Mouse (Mus musculus) thymus, adult 2 months (tissue): ENCODE results near the gene Tpk1. TPM values are rescaled to one million over a fixed set of nuclear protein-coding genes. Genes with fewer than 3 reads are reported as not detected.

Source experiments
- DNase-seq: peaks from one replicate; pipeline ENCODE4 v3.0.0; 2021
- H3K27ac ChIP-seq: fragments of 200-500 bp; 2 replicates; pipeline ENCODE4 v1.5.1; 2012; ENCODE audit warnings: low read length, control low read depth; ENCODE audit not compliant: control insufficient read depth, insufficient read depth
- H3K27me3 ChIP-seq: fragments of 200-500 bp; 2 replicates; pipeline ENCODE4 v1.6.1; 2012; ENCODE audit warnings: mild to moderate bottlenecking, low read length, moderate library complexity, mixed read lengths; ENCODE audit not compliant: control insufficient read depth, insufficient read depth
- H3K36me3 ChIP-seq: fragments of 200-500 bp; 2 replicates; pipeline ENCODE4 v1.6.1; 2012; ENCODE audit warnings: mild to moderate bottlenecking, low read length, moderate library complexity; ENCODE audit not compliant: control insufficient read depth, insufficient read depth
- H3K4me1 ChIP-seq: fragments of 200-500 bp; replicated peaks from 2 replicates; pipeline ENCODE4 v1.6.1; 2012; ENCODE audit warnings: low read length; ENCODE audit not compliant: control insufficient read depth, insufficient read depth
- H3K4me3 ChIP-seq: fragments of 200-500 bp; 2 replicates; pipeline ENCODE4 v1.5.1; 2012; ENCODE audit warnings: mild to moderate bottlenecking, low read length, control low read depth, moderate library complexity; ENCODE audit not compliant: control insufficient read depth, insufficient read depth
- CTCF ChIP-seq: fragments of 200-500 bp; IDR thresholded peaks from 2 replicates; pipeline ENCODE4 v1.5.1; 2012; ENCODE audit warnings: mild to moderate bottlenecking, control low read depth, low read length, moderate library complexity, borderline replicate concordance; ENCODE audit not compliant: control insufficient read depth, poor library complexity, insufficient read depth; ENCODE audit errors: extremely low read depth
- POLR2A ChIP-seq: fragments of 200-500 bp; IDR thresholded peaks from 2 replicates; pipeline ENCODE4 v1.6.1; 2012; ENCODE audit warnings: mild to moderate bottlenecking, low read length, control low read depth, moderate library complexity; ENCODE audit not compliant: control insufficient read depth, poor library complexity, insufficient read depth; ENCODE audit errors: extremely low read depth
- WGBS: fragments of 180-500 bp; shearing (Covaris S2); methylation state at CpG from one replicate; pipeline ENCODE4 v1.1.7; 2018; 5-methylcytosine and 5-hydroxymethylcytosine counted together
- polyA plus RNA-seq: library from polyadenylated mRNA; depleted of rRNA; stranded (reverse); fragments of >200 nt; gene quantifications from 2 replicates; pipeline ENCODE4 v1.2.3, GENCODE M21; 2012

The Tpk1 gene
- polyA plus RNA-seq, 1 experiment = 3.2 TPM

DNA sequence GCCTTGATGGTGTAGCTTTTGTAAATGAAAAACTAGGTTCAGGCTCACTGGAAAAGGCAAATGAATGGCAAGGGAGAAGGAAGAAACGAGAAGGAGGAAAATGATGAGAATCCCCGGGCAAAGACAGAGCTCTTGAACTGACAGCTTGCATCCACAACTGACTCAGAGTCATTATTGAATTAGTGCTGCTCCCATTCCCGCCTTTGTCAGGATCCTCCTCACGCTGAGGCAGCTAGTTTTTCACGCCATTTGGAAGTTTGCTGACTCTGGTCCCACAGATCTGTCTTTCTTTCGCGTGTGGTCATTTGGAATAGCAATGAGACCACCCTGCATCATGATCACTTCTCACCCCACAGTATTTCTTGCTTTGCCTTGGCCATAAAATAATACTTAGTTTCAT is 187.3 kb downstream of the Tpk1 start:
- DNase-seq = no peak
- TF ChIP-seq POLR2A (no peak), CTCF (no peak)
- 94% methylated on average over 7 of the region's 7 CpGs for WGBS
- H3K27me3 ChIP-seq = no peaks in the 10 kb centered on the region
- no peaks in the 10 kb centered on the region for H3K4me1 ChIP-seq
- no peak overlapping the region for H3K4me3 ChIP-seq
- no peaks in the 10 kb centered on the region for H3K36me3 ChIP-seq
- no peak overlapping the region for H3K27ac ChIP-seq

DNA sequence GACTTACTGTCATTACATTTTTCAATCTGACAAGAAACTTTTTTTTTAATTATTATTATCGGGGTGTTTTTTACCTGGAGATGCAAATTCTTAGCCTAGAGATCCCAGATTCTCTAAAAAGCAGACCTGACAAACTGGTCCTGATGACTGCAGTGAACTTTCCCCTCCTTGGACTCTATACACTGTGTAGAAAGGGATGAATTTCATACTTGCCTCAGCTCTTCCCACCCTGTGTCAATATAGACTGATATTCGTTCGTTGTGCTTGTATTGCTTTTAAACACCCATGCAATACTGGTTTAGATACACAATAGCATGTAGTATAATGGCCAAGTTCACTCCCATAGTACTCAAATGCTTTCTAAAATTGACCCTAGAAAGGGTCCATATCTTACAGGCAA is 189.7 kb downstream of the Tpk1 start:
- Histone ChIP-seq H3K4me3 (no peak overlapping the region), H3K4me1 (no peaks in the 10 kb centered on the region), H3K27ac (no peak overlapping the region), H3K36me3 (no peaks in the 10 kb centered on the region), H3K27me3 (no peaks in the 10 kb centered on the region)
- no peak for DNase-seq
- WGBS = 97% methylated on average over 3 of the region's 3 CpGs
- TF ChIP-seq POLR2A = no peak
- TF ChIP-seq CTCF = no peak

DNA sequence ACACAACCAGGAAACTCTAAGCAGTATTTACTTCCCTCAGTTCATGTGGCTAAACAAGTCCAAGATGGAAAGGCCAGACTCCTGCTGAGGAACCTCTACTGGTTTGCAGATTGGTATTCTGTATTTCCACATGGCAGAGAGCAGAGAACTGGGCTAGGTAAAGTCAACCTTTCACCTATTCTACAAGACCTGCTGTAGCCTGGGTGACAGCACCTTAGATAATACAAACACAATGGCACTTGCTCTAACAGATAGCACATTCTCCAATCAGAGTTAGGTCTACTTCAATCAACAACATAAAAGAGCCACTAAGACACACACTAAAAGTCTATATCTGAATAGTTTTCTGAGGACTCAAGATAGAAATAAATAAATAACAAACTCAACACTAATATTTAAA is 190.2 kb downstream of the Tpk1 start:
- Histone ChIP-seq H3K27ac (no peak overlapping the region), H3K36me3 (no peaks in the 10 kb centered on the region), H3K4me3 (no peak overlapping the region), H3K27me3 (no peaks in the 10 kb centered on the region), H3K4me1 (no peaks in the 10 kb centered on the region)
- no peak for DNase-seq
- TF ChIP-seq CTCF (no peak), POLR2A (no peak)

DNA sequence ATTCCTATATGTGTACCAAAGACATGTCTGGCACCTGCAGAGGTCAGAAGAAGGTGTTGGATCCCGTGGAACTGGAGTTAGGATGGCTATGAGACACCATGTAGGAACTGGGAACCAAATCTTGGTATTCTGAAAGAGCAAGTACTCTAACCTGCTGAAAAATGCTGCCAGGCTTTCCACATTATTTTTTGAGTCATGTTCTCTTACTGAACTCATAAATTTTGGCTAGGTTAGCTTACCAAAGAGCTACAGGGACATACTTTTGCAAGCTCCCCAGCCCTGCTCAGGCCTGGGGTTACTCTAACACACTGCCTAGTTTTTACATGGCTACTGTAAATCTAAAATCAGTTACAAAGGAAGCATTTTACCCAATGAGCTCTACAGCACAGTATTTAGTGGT is 194.5 kb downstream of the Tpk1 start:
- Histone ChIP-seq H3K4me3 (no peak overlapping the region), H3K27me3 (no peaks in the 10 kb centered on the region), H3K4me1 (no peaks in the 10 kb centered on the region), H3K36me3 (no peaks in the 10 kb centered on the region), H3K27ac (no peak overlapping the region)
- TF ChIP-seq CTCF (no peak), POLR2A (no peak)
- WGBS = 85% methylated on average over 1 of the region's 1 CpGs
- no peak for DNase-seq

DNA sequence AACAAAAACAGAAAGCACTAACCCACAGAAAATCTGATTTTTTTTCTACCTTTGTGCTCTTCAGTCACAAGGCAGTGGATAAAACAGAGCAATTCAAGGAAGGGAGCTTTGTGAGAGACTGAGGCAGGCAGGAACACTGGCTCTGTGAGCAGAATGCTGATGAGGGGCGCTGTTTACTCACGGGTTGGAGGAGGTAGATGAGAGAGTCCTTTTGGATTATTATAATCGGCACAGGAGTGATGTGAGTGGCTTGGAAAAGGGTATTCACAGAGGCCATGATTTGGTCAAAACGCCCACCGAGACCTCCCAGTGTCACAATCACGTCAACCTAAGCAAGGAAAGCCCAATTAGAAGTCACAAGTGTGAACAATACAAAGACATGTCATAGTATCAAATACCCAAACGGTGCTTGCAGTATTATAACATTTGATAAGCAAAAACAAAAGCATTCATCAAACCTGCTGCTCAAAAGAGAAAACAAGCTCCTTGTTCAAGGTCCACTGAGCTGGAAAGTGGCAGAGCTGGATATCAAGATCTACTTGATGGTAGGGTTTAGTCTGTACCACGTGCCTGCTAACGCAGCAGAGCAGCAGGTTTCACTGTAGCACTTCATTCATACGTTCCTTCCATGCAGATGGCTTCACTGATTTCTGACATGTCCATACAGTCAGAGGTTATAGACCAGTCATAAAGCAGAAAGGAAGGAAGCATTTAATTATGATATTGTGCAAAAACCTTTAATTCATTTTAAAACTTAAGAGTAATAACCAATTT is 197.1 kb downstream of the Tpk1 start:
- no peaks in the 10 kb centered on the region for H3K27me3 ChIP-seq
- no peak overlapping the region for H3K27ac ChIP-seq
- TF ChIP-seq CTCF = no peak
- TF ChIP-seq POLR2A = no peak
- no peak for DNase-seq
- no peaks in the 10 kb centered on the region for H3K36me3 ChIP-seq
- H3K4me3 ChIP-seq = no peak overlapping the region
- WGBS = 92% methylated on average over 10 of the region's 10 CpGs
- H3K4me1 ChIP-seq = no peaks in the 10 kb centered on the region

DNA sequence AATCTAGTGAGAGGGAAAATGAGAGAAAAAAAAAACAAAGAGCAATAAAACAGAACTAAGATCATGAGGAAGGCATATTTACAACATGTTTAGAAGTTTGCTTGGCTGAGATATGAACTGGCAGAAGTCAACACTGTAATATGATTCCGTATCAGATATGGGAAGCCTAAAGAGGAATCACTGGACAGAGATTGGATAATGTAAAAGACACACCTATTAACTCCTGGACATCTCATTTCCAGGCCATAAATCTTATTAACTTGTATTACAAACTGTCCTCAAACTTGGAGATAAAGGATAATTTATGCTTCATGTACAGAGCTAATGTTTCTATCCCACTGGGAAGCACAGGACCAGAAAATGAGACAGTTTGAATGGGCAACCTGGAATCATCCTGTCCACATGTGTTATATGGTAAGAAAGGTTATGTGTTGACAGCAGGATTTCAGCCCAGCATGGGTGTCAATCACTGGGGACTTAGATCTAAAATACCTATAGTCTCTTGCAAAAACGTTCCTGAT is 203.2 kb downstream of the Tpk1 start:
- TF ChIP-seq CTCF (no peak), POLR2A (no peak)
- Histone ChIP-seq H3K27ac (no peak overlapping the region), H3K27me3 (no peaks in the 10 kb centered on the region), H3K36me3 (no peaks in the 10 kb centered on the region), H3K4me1 (no peaks in the 10 kb centered on the region), H3K4me3 (no peak overlapping the region)
- no peak for DNase-seq
- 94% methylated on average over 2 of the region's 2 CpGs for WGBS
